Mouse (Mus musculus) limb, embryonic 14.5 days (tissue): ENCODE measurements around the gene Optn. TPM values are rescaled to one million over a fixed set of nuclear protein-coding genes. Genes with fewer than 3 reads are reported as not detected.

ENCODE experiments used
- ATAC-seq: fragments of 200-750 bp; cut with Nextera tagmentation; 2 replicates; pipeline ENCODE4 v1.8.0; 2017; ENCODE audit warnings: low read depth, moderate number of reproducible peaks, moderate TSS enrichment; ENCODE audit not compliant: low FRiP score
- DNase-seq: peaks from one replicate; pipeline ENCODE4 v3.0.0-alpha.2; 2015; ENCODE audit warnings: low spot score
- H3K27ac ChIP-seq: fragments of 300-500 bp; sonication (generic); replicated peaks from 2 replicates; pipeline ENCODE4 v1.5.1; 2014; ENCODE audit warnings: low read depth, mild to moderate bottlenecking, low read length, moderate library complexity, mixed read lengths
- H3K27me3 ChIP-seq: fragments of 300-500 bp; sonication (generic); 2 replicates; pipeline ENCODE4 v1.6.1; 2014; ENCODE audit warnings: low read length, mixed read lengths; ENCODE audit not compliant: control insufficient read depth, insufficient read depth
- H3K36me3 ChIP-seq: fragments of 300-500 bp; sonication (generic); 2 replicates; pipeline ENCODE4 v1.6.1; 2014; ENCODE audit warnings: mild to moderate bottlenecking, low read length, moderate library complexity, mixed read lengths; ENCODE audit not compliant: control insufficient read depth, insufficient read depth
- H3K4me1 ChIP-seq: fragments of 300-500 bp; sonication (generic); 2 replicates; pipeline ENCODE4 v1.6.1; 2014; ENCODE audit warnings: antibody characterized with exemption, low read length, mixed read lengths; ENCODE audit not compliant: control insufficient read depth, insufficient read depth
- H3K4me2 ChIP-seq: fragments of 300-500 bp; sonication (generic); replicated peaks from 2 replicates; pipeline ENCODE4 v1.6.1; 2014; ENCODE audit warnings: low read depth, mild to moderate bottlenecking, low read length, moderate library complexity; ENCODE audit not compliant: severe bottlenecking
- H3K4me3 ChIP-seq: fragments of 300-500 bp; sonication (generic); replicated peaks from 2 replicates; pipeline ENCODE4 v1.5.1; 2014; ENCODE audit warnings: low read length
- H3K9ac ChIP-seq: fragments of 300-500 bp; sonication (generic); 2 replicates; pipeline ENCODE4 v1.6.1; 2014; ENCODE audit warnings: mild to moderate bottlenecking, low read depth, low read length, moderate library complexity; ENCODE audit not compliant: severe bottlenecking
- H3K9me3 ChIP-seq: fragments of 300-500 bp; sonication (generic); 2 replicates; pipeline ENCODE4 v1.6.1; 2016; ENCODE audit warnings: low read length; ENCODE audit not compliant: control insufficient read depth
- POLR2A ChIP-seq: fragments of 200-500 bp; IDR thresholded peaks from 2 replicates; pipeline ENCODE4 v1.8.0; 2012; ENCODE audit warnings: inconsistent platforms, mild to moderate bottlenecking, moderate library complexity, borderline replicate concordance; ENCODE audit not compliant: insufficient read depth, insufficient read length; ENCODE audit errors: extremely low read depth
- WGBS: fragments of 180-500 bp; shearing (Covaris S2); extraction: QIAGEN DNeasy Blood & Tissue Kit; methylation state at CpG from one replicate; pipeline ENCODE4 v1.1.7; 2014; 5-methylcytosine and 5-hydroxymethylcytosine counted together
- polyA plus RNA-seq, 2 experiments: library from polyadenylated mRNA; depleted of rRNA in 1 of 2; stranded (reverse) in 1 of 2; unstranded in 1 of 2; fragments of >200 nt; fragmentation: Nextera tagmentation in 1 of 2; extraction: Ambion mirVana in 1 of 2; gene quantifications; 2 replicates each; pipeline versions ENCODE4 v1.2.1 to v1.2.3; 2012 to 2014

Gene Optn
- polyA plus RNA-seq, 2 experiments, result 3.0 to 5.0 TPM

DNA sequence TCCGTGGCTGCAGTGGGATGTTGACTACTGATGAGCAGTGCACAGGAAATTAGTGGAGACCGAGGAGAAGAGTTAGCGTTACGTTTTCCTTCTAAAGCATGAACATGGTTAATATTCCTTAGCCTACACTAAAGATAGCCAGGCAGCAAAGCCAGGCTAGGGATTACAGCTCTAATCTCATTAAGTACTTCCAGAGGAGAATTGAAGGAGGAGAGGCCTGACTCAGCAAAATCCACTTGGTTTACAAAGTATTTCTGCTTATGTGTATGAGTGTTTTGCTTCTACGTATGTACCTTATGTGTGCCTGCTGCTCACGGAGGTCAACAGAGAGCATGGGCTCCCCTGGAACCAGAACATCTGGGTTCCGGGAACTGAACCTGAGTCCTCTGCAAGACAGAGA, 19.9 kb upstream of the Optn start:
- H3K4me2 ChIP-seq, result no peak overlapping the region
- no peaks in the 10 kb centered on the region for H3K27me3 ChIP-seq
- no peak overlapping the region for H3K4me3 ChIP-seq
- H3K36me3 ChIP-seq, result no peaks in the 10 kb centered on the region
- H3K4me1 ChIP-seq, result 0 out of 2 replicates have a peak, but pooled peaks cover 2% of the 10 kb centered on the region
- H3K9ac ChIP-seq, result no peak overlapping the region
- DNase-seq (no peak), ATAC-seq (no peak)
- no peak for TF ChIP-seq POLR2A
- no peak overlapping the region for H3K27ac ChIP-seq
- 93% methylated on average over 7 of the region's 7 CpGs for WGBS
- no peaks in the 10 kb centered on the region for H3K9me3 ChIP-seq

DNA sequence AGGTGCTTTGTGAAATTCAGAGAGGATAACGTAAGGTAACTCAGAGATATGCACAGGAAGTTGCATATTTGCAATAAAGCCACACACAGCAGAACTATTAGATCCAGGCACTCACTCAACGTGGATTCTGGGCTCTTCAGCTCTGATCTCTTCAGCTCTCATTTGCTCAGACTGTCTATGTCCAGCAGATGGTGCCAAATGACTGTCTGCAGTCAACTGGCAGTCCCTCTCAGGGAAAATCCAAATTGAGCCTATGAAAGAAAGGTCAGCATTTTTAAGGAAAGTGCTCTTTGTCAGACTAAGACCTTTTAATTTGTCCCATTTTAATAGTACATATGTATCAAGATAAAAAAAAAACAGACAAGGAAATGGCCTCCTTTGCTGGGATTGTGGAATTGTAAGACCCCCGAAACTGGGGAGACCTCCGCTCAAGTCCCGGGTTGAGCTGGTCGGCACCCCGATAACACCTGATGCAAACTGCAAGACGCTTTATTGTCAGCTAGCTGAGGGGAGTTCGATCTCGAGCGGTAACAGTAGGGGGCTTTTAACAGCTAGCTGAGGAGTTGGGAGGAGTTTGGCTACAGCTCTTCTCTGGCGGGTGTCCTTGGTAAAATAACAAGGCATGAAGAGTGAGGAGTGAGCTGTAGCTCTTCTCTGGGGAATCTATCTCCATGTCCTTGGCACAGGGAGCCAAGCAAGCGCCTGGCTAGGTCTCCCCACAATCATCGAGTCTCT, 16.4 kb upstream of the Optn start:
- WGBS, result 6% methylated on average over 14 of the region's 14 CpGs
- Histone ChIP-seq H3K9ac (peak overlapping the region; percentile 22; the same call in 1 of the 2 replicates), H3K27ac (no peak overlapping the region), H3K36me3 (no peaks in the 10 kb centered on the region), H3K4me1 (0 out of 2 replicates have a peak, but pooled peaks cover 2% of the 10 kb centered on the region), H3K27me3 (no peaks in the 10 kb centered on the region), H3K4me3 (peak overlapping the region; percentile 21), H3K4me2 (peak overlapping the region; percentile 50), H3K9me3 (no peaks in the 10 kb centered on the region)
- TF ChIP-seq POLR2A, result no peak
- DNase-seq (peak; percentile 81), ATAC-seq (peak; percentile 65; the same call in 1 of the 2 replicates)

DNA sequence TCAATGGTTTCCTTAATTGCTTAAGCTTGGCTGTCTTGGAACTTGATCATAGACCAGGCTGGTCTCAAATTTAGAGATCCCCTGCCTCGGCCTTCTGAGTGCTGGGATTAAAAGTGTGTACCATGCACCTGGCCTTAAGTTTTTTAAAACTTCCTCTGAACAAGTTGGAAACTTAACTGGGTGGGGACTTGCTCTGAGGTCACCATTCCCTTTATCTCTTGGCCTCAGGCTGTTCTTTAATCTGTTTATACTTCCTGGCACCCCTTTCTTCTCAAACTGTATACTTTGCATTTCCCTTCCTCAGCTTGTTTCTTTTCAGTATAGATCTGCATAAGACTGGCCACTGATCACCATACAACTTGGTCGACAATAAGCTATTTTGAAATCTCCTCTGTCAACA, 14.1 kb upstream of the Optn start:
- no peak overlapping the region for H3K4me3 ChIP-seq
- TF ChIP-seq POLR2A, result no peak
- H3K9me3 ChIP-seq, result no peaks in the 10 kb centered on the region
- no peak overlapping the region for H3K4me2 ChIP-seq
- 64% methylated on average over 2 of the region's 2 CpGs for WGBS
- no peak overlapping the region for H3K27ac ChIP-seq
- no peaks in the 10 kb centered on the region for H3K27me3 ChIP-seq
- DNase-seq, result no peak
- no peak overlapping the region for H3K9ac ChIP-seq
- 0 out of 2 replicates have a peak, but pooled peaks cover 2% of the 10 kb centered on the region for H3K4me1 ChIP-seq
- H3K36me3 ChIP-seq, result no peaks in the 10 kb centered on the region
- no peak for ATAC-seq

DNA sequence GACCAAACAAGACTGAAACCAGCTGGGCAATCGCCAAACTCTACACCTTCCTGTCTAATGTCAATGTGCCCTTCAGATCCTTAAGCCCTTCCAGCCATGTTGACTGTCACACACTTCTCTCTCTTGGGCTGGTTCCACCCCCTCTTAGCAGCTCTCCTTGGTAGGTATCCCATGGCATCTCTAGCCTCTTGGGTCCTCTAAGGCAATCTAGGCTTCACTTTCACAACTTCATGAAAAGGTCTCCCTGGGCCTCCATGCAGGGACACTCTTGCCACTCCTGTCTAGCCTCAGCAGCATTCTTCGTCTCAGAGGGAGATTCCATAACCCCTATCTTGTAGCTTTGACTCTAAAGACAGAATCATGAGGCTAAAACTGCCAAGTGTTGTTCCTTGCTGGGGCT, 13.6 kb upstream of the Optn start:
- DNase-seq (no peak), ATAC-seq (no peak)
- Histone ChIP-seq H3K4me2 (no peak overlapping the region), H3K9ac (no peak overlapping the region), H3K4me3 (no peak overlapping the region), H3K4me1 (0 out of 2 replicates have a peak, but pooled peaks cover 2% of the 10 kb centered on the region), H3K9me3 (no peaks in the 10 kb centered on the region), H3K27ac (no peak overlapping the region), H3K27me3 (no peaks in the 10 kb centered on the region), H3K36me3 (no peaks in the 10 kb centered on the region)
- TF ChIP-seq POLR2A, result no peak
- WGBS, result 97% methylated on average over 2 of the region's 2 CpGs

DNA sequence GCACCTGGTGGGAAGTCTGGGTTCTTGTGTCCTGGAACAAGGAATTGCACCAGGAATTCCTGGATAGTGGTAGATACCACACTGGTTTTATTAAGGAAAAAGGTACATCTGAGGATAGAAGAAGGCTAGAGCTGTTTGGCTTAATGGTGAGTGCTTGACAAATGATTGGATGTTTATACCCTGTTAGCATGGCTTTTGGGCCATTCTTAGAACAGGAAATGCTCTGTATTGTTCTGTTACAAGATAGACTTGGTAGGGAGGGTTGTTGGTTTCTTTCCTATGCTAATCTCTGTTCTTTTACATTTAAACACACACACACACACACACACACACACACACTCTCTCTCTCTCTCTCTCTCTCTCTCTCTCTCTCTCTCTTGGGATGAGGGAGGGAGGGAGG, 12.0 kb upstream of the Optn start:
- Histone ChIP-seq H3K27me3 (no peaks in the 10 kb centered on the region), H3K9me3 (no peaks in the 10 kb centered on the region), H3K9ac (no peak overlapping the region), H3K36me3 (no peaks in the 10 kb centered on the region), H3K27ac (no peak overlapping the region), H3K4me2 (no peak overlapping the region), H3K4me1 (no peaks in the 10 kb centered on the region), H3K4me3 (no peak overlapping the region)
- no peak for DNase-seq
- no peak for TF ChIP-seq POLR2A
- ATAC-seq, result no peak
